Mouse (Mus musculus): Measurements from ENCODE around the gene Dhx32.

DNA sequence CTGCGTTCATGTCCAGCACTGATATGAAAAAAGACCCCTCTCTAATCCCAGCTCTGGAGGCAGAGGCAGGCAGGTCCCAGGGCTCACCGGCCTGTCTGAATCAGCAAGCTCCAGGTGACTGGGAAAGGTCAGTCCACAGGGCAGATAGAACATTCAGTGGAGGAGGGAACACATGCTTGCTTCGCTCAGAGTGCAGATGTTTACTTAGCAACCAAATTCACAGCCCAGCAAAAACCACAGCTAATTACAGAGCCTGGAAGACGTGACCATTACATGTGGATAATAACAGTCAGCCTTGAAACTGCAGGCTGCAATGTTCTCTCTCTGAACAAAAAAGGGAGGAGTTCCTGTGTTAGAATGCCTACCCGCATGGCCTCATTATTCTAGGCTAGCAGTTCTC is 31.9 kb downstream of the Dhx32 start:
- TF ChIP-seq CTCF (IDR thresholded peaks at IDR 0.05; ENCODE audit: low read depth, low read length) (no peak), POLR2A (IDR thresholded peaks at IDR 0.05; ENCODE audit: insufficient read depth, low read length) (no peak), EP300 (IDR thresholded peaks at IDR 0.05; ENCODE audit: insufficient read depth, low read depth, low read length) (no peak)
